Mouse (Mus musculus): ENCODE results near the gene Mapk8ip2.

DNA sequence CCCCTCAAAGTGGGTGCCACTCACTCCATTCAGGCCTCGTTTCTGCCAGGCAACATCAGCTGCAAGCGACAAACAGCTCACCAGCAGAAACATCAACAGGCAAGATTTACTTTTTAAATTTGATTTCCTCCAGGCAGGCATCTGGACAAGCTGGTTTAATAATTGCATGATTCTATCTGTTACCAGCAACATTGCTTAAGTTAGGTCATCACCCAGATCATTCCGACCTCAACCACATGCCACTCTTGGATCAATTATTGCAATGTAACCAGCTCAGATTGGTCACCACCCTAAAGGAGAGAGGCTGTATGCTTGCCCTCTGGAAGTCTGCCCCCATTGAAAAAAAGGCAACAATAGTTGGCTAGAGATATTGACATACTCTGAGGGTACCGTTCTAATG, 17.8 kb downstream of the Mapk8ip2 start:
- TF ChIP-seq FLI1 (IDR thresholded peaks at IDR 0.05; ENCODE audit: low read length) (no peak), GATA1 (IDR thresholded peaks at IDR 0.05; ENCODE audit: borderline replicate concordance, low read length) (no peak)

Measured in megakaryocyte, embryonic 14.5 days (primary cell).